Mouse (Mus musculus): ENCODE measurements at regions not wholly inside any gene's neighbourhood (a gene's known extent, or its start where the extent isn't known, plus 50 kb on each side); places are given as distances from the start of the nearest gene placed in this dataset.

GRCm38 (mm10) chr13:82930010-82930409, 573.8 kb upstream of the Mef2c start:
- Histone ChIP-seq H3K9ac (no peak overlapping the region), H3K9me3 (replicated peaks) (no peaks in the 10 kb centered on the region), H3K27me3 (replicated peaks) (no peaks in the 10 kb centered on the region), H3K36me3 (no peaks in the 10 kb centered on the region), H3K4me3 (no peak overlapping the region), H3K27ac (no peak overlapping the region), H3K4me2 (no peak overlapping the region), H3K4me1 (no peaks in the 10 kb centered on the region)
- ATAC-seq: no peak

GRCm38 (mm10) chr13:82937856-82938255, 566.0 kb upstream of the Mef2c start:
- 77% methylated on average over 3 of the region's 3 CpGs for WGBS (ENCODE audit: insufficient replicate concordance)
- Histone ChIP-seq H3K4me1 (no peaks in the 10 kb centered on the region), H3K27ac (no peak overlapping the region)

GRCm38 (mm10) chr13:82942691-82943341, 561.0 kb upstream of the Mef2c start:
- 67% methylated on average over 11 of the region's 11 CpGs for whole genome bisulfite sequencing (ENCODE audit: insufficient replicate concordance)
- H3K4me2 ChIP-seq: no peak overlapping the region
- H3K9me3 ChIP-seq (replicated peaks): no peaks in the 10 kb centered on the region
- no peak overlapping the region for H3K27ac ChIP-seq
- H3K9ac ChIP-seq: no peak overlapping the region
- no peak for ATAC-seq
- H3K4me3 ChIP-seq: no peak overlapping the region
- no peaks in the 10 kb centered on the region for H3K4me1 ChIP-seq
- no peaks in the 10 kb centered on the region for H3K27me3 ChIP-seq (replicated peaks)
- no peaks in the 10 kb centered on the region for H3K36me3 ChIP-seq

More at GRCm38 (mm10) chr13:82937856-82938255, 566.0 kb upstream of the Mef2c start:
- ATAC-seq: no peak
- Histone ChIP-seq H3K4me2 (no peak overlapping the region), H3K27me3 (replicated peaks) (no peaks in the 10 kb centered on the region), H3K4me3 (no peak overlapping the region), H3K9me3 (replicated peaks) (no peaks in the 10 kb centered on the region), H3K36me3 (no peaks in the 10 kb centered on the region), H3K9ac (no peak overlapping the region)

- 66% methylated on average over 5 of the region's 5 CpGs for WGBS (ENCODE audit: insufficient replicate concordance)
- no peak overlapping the region for H3K4me3 ChIP-seq
- H3K9me3 ChIP-seq (replicated peaks): no peaks in the 10 kb centered on the region
- H3K4me2 ChIP-seq: no peak overlapping the region
- no peak overlapping the region for H3K27ac ChIP-seq
- H3K27me3 ChIP-seq (replicated peaks): no peaks in the 10 kb centered on the region
- H3K4me1 ChIP-seq: no peaks in the 10 kb centered on the region
- H3K9ac ChIP-seq: no peak overlapping the region
- ATAC-seq: no peak
- no peaks in the 10 kb centered on the region for H3K36me3 ChIP-seq
Measured at GRCm38 (mm10) chr13:82946931-82947330, 556.9 kb upstream of the Mef2c start.

GRCm38 (mm10) chr13:82949541-82949940, 554.3 kb upstream of the Mef2c start:
- no peak for ATAC-seq
- no peak overlapping the region for H3K4me2 ChIP-seq
- no peaks in the 10 kb centered on the region for H3K9me3 ChIP-seq (replicated peaks)
- H3K36me3 ChIP-seq: no peaks in the 10 kb centered on the region
- WGBS (ENCODE audit: insufficient replicate concordance): 41% methylated on average over 6 of the region's 6 CpGs
- H3K9ac ChIP-seq: no peak overlapping the region
- H3K4me1 ChIP-seq: no peaks in the 10 kb centered on the region
- no peaks in the 10 kb centered on the region for H3K27me3 ChIP-seq (replicated peaks)
- no peak overlapping the region for H3K4me3 ChIP-seq
- no peak overlapping the region for H3K27ac ChIP-seq

- Histone ChIP-seq H3K9ac (no peak overlapping the region), H3K4me2 (no peak overlapping the region), H3K4me3 (no peak overlapping the region), H3K27me3 (replicated peaks) (no peaks in the 10 kb centered on the region), H3K9me3 (replicated peaks) (no peaks in the 10 kb centered on the region), H3K27ac (no peak overlapping the region), H3K36me3 (no peaks in the 10 kb centered on the region), H3K4me1 (no peaks in the 10 kb centered on the region)
- ATAC-seq: no peak
- 62% methylated on average over 3 of the region's 3 CpGs for WGBS (ENCODE audit: insufficient replicate concordance)
Measured at GRCm38 (mm10) chr13:82962333-82962732, 541.5 kb upstream of the Mef2c start.

- Histone ChIP-seq H3K4me3 (no peak overlapping the region), H3K4me1 (no peaks in the 10 kb centered on the region), H3K36me3 (no peaks in the 10 kb centered on the region), H3K9me3 (replicated peaks) (no peaks in the 10 kb centered on the region), H3K27ac (no peak overlapping the region), H3K4me2 (no peak overlapping the region), H3K27me3 (replicated peaks) (no peaks in the 10 kb centered on the region), H3K9ac (no peak overlapping the region)
- ATAC-seq: no peak
- 83% methylated on average over 9 of the region's 9 CpGs for WGBS (ENCODE audit: insufficient replicate concordance)
Measured at GRCm38 (mm10) chr13:82971722-82972121, 532.1 kb upstream of the Mef2c start.

- no peak for ATAC-seq
- Histone ChIP-seq H3K9me3 (replicated peaks) (no peaks in the 10 kb centered on the region), H3K4me3 (no peak overlapping the region), H3K27me3 (replicated peaks) (no peaks in the 10 kb centered on the region), H3K4me2 (no peak overlapping the region), H3K36me3 (no peaks in the 10 kb centered on the region), H3K9ac (no peak overlapping the region), H3K4me1 (no peaks in the 10 kb centered on the region), H3K27ac (no peak overlapping the region)
- 77% methylated on average over 1 of the region's 1 CpGs for WGBS (ENCODE audit: insufficient replicate concordance)
Measured at GRCm38 (mm10) chr13:82974210-82974811, 529.5 kb upstream of the Mef2c start.

GRCm38 (mm10) chr13:83001118-83001517, 502.7 kb upstream of the Mef2c start:
- Histone ChIP-seq H3K4me3 (no peak overlapping the region), H3K4me2 (no peak overlapping the region), H3K27me3 (replicated peaks) (no peaks in the 10 kb centered on the region), H3K36me3 (no peaks in the 10 kb centered on the region), H3K9ac (no peak overlapping the region), H3K9me3 (replicated peaks) (no peaks in the 10 kb centered on the region), H3K27ac (no peak overlapping the region), H3K4me1 (no peaks in the 10 kb centered on the region)
- no peak for ATAC-seq

GRCm38 (mm10) chr13:83016686-83017085, 487.1 kb upstream of the Mef2c start:
- H3K27ac ChIP-seq: no peak overlapping the region
- H3K4me3 ChIP-seq: no peak overlapping the region
- no peaks in the 10 kb centered on the region for H3K9me3 ChIP-seq (replicated peaks)
- H3K4me2 ChIP-seq: no peak overlapping the region
- no peaks in the 10 kb centered on the region for H3K27me3 ChIP-seq (replicated peaks)
- H3K36me3 ChIP-seq: no peaks in the 10 kb centered on the region
- ATAC-seq: no peak
- H3K4me1 ChIP-seq: peaks cover 6% of the 10 kb centered on the region; the same call in 1 of the 2 replicates
- H3K9ac ChIP-seq: no peak overlapping the region

GRCm38 (mm10) chr13:83020829-83021228, 483.0 kb upstream of the Mef2c start:
- Histone ChIP-seq H3K4me3 (no peak overlapping the region), H3K27ac (no peak overlapping the region), H3K9me3 (replicated peaks) (no peaks in the 10 kb centered on the region), H3K4me1 (peaks cover 6% of the 10 kb centered on the region; the same call in 1 of the 2 replicates), H3K36me3 (no peaks in the 10 kb centered on the region), H3K4me2 (no peak overlapping the region), H3K27me3 (replicated peaks) (no peaks in the 10 kb centered on the region), H3K9ac (no peak overlapping the region)
- ATAC-seq: no peak
- WGBS (ENCODE audit: insufficient replicate concordance): 29% methylated on average over 3 of the region's 3 CpGs

GRCm38 (mm10) chr13:83023972-83024371, 479.9 kb upstream of the Mef2c start:
- Histone ChIP-seq H3K9me3 (replicated peaks) (no peaks in the 10 kb centered on the region), H3K9ac (no peak overlapping the region), H3K4me2 (no peak overlapping the region), H3K27me3 (replicated peaks) (no peaks in the 10 kb centered on the region), H3K27ac (no peak overlapping the region), H3K4me3 (no peak overlapping the region), H3K36me3 (no peaks in the 10 kb centered on the region), H3K4me1 (peaks cover 6% of the 10 kb centered on the region; the same call in 1 of the 2 replicates)
- WGBS (ENCODE audit: insufficient replicate concordance): 81% methylated on average over 4 of the region's 4 CpGs
- ATAC-seq: no peak

GRCm38 (mm10) chr13:83035962-83036361, 467.9 kb upstream of the Mef2c start:
- Histone ChIP-seq H3K4me2 (no peak overlapping the region), H3K27me3 (replicated peaks) (no peaks in the 10 kb centered on the region), H3K36me3 (no peaks in the 10 kb centered on the region), H3K9me3 (replicated peaks) (no peaks in the 10 kb centered on the region), H3K9ac (no peak overlapping the region), H3K4me1 (no peaks in the 10 kb centered on the region), H3K4me3 (no peak overlapping the region), H3K27ac (no peak overlapping the region)
- no peak for ATAC-seq

All from liver, embryonic 12.5 days (tissue).